Mouse (Mus musculus) layer of hippocampus, adult 11-12 months (tissue): ENCODE results near the gene Rps6ka2.
"Not testable (repeated sequence)": the region's sequence is repeated elsewhere in the genome, so short reads cannot be mapped to it uniquely, and the experiment has no call there.

Source experiments
- DNase-seq: peaks from one replicate; pipeline ENCODE4 v3.0.0; 2022; ENCODE audit warnings: low spot score

Gene Rps6ka2

DNA sequence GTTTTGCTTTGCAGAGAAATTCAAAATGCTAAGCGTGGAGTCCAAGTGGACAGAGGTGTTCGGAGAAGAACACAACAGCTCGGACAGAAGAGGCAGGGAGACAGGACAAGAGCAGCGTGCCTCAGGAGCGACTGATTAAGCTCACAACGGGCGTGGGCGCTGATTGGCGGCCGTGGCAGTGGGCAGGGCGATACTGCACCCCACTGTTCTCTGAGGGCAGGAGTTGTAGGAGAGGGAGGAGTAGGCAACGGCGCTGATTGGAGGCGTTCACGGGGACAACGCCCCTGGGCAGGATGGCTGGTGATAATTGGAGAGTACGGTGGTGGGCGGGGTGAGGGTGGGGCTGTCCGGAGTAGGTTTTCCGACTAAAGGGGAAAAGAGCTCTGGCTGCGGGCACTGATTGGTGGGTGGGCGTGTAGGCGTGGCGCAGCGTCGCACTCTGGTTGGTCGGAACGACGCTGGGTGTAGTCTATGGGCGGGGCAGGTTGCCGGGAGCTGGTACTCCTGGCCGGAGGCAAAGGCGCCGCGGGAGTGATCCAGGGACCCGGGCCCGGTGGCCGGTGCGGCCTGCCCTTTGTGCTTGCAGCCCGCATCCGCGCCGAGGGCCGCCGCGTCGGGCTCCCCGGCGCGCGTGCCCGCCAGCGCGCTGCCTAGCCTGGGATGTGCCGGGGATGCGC is at the start of gene Rps6ka2:
Gene Rps6ka2 (plus strand): TSS at position 489 of the 677 bp plus-strand sequence.
- DNase-seq, result peak; percentile 96

DNA sequence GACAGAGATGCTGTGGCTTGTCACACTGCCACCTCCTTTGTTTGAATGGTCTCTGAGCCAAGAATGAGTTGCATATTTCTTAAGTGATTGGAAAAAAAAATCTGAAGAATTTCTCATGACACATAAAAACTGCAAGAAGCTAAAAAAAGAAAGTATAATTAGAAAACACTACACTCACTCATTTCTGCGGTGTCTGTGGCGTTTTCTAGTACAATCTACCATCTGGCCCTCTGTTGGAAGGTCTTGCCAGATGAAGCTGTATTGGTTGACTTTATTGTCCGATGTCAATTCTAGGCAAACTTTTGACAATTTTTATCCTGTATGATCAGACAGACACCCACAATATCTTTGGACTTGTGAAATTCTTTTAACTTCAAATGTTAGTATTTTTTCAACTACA is 49.1 kb upstream of the Rps6ka2 start:
- DNase-seq, result not testable (repeated sequence)

DNA sequence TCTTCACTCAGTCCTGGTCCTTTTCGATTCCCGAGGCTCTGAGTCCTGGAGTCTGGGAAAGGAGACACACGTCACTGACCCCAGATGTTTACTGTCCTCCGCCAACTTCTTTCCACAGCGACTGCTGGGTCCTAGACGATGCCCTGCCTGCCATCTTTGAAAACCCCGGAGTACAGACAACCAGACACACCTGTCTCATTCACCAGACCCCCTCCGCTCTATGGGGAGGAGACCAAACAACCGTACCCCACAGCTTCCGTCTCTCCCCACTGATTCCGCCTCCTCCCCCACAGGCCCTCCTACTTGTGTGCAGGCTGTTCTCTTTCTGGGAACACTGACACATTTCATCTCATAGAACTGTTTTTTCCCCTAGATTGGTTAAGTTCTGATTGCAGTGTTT is 47.4 kb upstream of the Rps6ka2 start:
- not testable (repeated sequence) for DNase-seq

DNA sequence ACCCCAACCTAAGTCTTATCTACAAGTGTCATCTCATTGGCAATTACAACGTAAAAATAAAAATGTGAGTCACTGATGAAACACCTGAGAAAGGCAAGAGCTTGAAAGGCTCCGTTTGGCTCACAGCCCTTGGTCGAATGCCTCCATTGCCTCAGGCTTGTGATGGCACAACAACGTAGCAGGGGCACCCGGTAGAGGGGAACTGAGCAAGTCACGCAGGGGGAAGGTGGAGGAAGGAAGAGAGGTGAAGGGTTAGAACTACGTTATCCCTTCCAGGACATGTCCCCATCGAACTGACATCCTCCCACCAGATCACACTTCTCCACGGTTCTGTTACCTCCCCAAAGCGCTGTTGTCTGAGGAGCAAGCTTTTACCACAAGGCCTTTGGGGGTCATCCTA is 43.4 kb upstream of the Rps6ka2 start:
- not testable (repeated sequence) for DNase-seq

DNA sequence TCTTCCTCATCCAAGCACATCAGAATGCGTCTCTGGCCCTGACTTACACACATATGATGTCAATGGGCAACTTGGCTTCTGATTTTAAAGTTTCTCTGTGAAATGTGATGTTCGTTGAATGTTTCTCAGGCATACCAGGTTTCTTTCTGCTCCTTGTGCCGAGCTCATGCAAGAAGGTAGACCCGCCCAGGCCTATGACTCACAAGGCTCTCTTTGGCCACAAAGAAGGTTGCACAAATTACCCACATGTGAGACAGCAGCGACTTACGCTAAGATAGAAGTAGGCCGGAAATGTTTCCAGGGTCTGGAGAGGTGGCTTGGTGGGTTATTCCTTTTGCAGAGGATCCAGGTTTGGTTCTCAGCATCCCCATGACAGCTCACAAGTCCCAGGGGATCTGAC is 35.9 kb upstream of the Rps6ka2 start:
- not testable (repeated sequence) for DNase-seq

GRCm38 (mm10) chr17:7135277-7135676 is 34.6 kb upstream of the Rps6ka2 start:
- DNase-seq, result not testable (repeated sequence)

- DNase-seq, result no peak
These were observed 31.6 kb upstream of the Rps6ka2 start for GRCm38 (mm10) chr17:7138186-7138925.

DNA sequence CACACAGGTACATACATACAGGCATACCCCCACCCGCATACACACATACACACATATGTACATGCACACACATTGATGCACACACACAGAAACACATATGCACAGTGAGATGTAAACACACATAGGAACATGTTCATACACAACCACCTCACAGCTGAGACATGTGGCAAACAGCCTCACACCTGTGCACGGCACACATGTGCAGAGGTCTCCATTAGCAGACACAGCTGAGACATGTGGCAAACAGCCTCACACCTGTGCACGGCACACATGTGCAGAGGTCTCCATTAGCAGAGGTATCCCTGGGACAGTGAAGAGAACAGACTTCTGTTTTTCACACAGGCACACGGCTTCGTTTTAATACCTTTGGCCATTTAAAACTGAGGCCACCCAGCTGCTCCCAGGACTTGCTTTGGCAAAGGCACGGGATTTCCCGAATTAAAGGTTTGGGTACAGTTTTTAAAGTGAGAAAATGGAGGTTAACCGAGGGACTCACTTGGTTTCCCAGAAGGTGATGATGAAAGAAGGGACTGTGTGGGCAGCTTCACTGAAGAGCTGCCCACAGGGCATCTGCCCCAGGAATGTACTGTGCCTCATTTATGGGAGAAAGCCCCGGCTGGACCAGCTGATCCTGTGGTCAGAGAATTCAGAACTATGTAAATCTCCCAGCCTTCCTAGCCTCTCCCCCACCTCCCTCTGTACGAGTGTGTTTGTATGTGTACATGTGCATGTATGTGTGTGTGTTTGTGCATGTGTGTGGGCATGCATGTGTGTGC is 29.3 kb upstream of the Rps6ka2 start:
- no peak for DNase-seq

DNA sequence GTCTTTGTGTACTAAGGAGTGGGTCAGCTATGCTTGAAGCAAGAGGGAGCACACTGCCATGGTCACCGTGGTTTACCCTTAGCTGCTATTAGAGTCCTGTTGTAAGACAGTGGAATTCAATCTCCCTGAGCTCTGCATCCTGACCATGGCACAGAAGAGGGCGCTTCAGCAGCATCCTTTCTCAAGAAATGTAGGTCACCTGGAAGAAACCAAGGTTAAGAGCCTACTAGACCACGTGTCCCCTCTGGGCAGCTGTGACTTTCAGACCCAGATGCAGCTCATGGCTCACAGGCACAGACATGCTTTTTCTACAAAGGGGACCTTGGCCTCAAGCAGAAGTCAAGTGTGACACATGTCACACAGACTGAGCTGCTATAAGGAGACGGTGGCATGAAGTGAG is 27.5 kb upstream of the Rps6ka2 start:
- no peak for DNase-seq

DNA sequence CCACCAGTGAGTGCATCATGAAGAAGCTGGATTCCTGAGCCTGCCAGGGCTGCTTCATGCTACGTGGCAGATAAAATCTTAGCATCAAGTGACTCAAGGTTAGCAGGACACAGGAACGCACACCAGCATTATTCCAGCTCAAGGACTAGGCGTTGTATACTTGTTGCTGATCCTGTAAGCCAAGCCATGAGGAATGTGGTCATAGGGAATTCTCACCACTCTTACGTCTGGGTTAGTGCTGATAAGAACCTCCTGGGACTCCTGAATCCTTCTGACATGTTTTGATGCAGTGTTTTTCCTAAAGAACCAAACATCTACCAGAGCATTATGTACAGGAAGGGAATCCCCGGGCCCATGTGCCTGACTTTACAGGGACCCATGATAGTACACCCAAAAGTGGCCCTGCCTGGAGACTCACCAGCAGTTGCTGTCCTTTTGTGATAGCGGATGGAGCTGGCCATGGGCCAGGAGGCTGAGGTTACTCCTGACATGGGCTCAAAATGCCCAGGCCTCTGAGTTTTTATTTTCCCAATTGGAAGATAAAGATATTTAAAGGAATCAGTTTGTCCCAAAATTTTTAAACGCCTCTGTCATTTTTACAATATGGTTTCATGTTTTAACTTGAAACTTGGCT is 25.9 kb upstream of the Rps6ka2 start:
- DNase-seq, result no peak

- DNase-seq, result no peak
These were observed 24.4 kb upstream of the Rps6ka2 start for GRCm38 (mm10) chr17:7145373-7146058.

DNA sequence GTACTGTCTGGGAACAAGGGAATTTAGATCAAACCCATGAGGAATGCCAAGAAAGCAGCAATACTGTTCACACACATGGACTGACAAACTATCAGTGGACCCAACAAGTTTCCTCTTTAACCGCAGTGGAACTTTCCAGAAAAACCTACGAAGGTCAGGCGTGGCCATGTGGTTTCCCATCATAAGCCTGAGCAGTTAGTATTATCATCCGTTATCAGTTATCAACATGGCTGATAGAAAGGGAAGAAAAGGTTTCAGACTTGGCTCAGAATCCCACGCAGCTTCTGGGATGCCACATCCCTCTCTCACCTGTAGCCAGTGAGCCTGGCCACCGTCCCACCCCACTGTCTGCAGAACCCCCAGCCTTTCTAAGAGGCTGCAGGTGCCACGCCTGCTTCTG is 23.4 kb upstream of the Rps6ka2 start:
- no peak for DNase-seq

GRCm38 (mm10) chr17:7147920-7148321 is 22.0 kb upstream of the Rps6ka2 start:
- no peak for DNase-seq

- no peak for DNase-seq
These were observed 20.4 kb upstream of the Rps6ka2 start for GRCm38 (mm10) chr17:7149328-7150195.

GRCm38 (mm10) chr17:7151446-7152100 is 18.3 kb upstream of the Rps6ka2 start:
- no peak for DNase-seq

DNA sequence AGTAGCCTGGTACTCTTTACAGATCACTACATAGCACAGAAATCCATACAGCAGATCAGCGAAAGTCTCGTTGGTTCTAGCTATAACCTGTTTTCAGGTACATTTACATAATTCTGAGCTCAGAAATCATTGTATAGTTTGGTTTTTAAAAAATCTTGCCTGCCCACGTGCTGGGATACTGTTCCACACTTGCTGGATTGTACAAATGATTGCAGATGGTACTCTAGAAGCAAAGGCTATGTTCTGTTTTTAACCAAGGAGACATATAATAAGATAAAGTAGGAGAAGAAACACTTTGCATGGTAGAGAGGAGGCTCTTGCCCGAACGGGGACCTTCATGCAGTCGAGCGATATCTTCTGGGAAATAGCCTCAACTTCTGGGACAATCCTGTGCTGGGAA is 17.3 kb upstream of the Rps6ka2 start:
- no peak for DNase-seq

GRCm38 (mm10) chr17:7163955-7164354 is 6.0 kb upstream of the Rps6ka2 start:
- no peak for DNase-seq

GRCm38 (mm10) chr17:7165524-7165923 is 4.4 kb upstream of the Rps6ka2 start:
- no peak for DNase-seq

GRCm38 (mm10) chr17:7168961-7169626 is 821 bp upstream of the Rps6ka2 start:
- DNase-seq, result no peak
